Mouse (Mus musculus): Measurements from ENCODE around the gene Hras.
A peak's percentile ranks its signal among the peaks of the same experiment; 100 is the strongest.

Gene Hras

DNA sequence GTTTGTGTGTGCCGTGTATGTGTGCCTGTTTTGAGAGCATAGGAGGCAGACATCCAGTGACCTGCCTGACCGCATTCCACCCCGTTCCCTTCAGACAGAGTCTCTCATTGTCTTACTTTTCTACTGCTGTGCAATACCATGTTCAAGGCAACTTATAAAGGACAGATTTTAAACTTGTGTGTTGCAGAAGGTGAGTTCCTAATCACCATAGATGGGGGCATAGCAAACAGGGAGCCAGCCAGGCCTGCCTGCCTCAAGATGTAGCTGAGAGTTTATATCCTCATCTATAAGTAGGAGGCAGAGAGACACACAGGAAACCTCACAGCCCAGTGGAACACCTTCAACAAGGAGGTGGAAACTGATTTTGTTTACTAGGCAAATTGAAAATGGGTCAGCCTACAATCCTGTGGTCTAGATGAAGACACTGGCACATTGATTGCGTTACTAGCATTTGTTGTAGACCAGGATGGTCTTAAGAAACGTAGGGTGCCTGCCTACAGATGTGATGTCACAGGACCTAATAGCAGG is 20.4 kb downstream of the Hras start:
- DNase-seq = no peak

DNA sequence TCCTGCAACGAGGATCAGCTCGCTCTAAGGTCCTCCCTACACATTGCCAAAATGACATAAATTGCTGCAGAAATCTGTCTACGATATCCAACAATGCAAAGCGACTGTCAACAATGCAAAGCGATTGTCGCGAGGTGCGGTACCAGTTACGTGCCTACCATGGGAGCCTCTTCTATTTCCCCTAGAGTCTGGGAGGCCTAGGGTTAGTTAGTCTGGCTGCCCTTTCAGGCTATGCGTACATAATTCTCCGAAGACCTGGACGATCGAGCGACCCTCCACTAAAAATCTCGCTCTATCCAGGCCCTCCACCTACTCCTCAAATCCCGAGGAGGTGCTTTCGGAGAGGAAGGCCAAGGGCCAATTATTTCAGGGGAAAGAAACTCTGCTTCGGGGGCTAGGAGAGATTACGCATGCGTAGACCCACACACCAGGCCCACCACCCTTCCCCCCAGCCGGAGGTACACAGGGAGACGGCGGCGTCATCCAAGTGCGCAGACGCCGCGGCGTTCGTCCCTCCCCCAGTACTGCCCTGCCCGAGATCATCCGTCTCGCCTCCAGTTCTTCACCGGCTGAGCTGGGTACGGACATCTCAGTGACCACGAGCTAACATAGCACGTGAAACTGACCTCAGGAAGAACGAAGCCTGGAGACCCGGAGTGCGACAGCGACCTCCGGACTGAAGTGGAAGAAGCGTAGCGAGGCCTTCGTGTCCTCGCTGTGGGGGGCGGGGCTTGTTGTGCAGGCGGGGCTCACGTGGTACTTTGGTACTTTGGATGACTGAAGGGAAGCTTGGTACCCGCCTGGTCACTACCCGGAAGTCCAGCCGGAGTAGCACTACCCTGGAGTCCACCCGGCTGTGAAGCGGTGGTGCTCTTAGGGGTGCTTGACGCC is 21.4 kb downstream of the Hras start, which contains the start of gene Rnh1:
Gene Rnh1 (minus strand): TSS at position 742 of the 891 bp plus-strand sequence.
- DNase-seq = peak; percentile 92

- DNase-seq = no peak
Measured at GRCm38 (mm10) chr7:141169866-141170265, 23.9 kb downstream of the Hras start.

DNA sequence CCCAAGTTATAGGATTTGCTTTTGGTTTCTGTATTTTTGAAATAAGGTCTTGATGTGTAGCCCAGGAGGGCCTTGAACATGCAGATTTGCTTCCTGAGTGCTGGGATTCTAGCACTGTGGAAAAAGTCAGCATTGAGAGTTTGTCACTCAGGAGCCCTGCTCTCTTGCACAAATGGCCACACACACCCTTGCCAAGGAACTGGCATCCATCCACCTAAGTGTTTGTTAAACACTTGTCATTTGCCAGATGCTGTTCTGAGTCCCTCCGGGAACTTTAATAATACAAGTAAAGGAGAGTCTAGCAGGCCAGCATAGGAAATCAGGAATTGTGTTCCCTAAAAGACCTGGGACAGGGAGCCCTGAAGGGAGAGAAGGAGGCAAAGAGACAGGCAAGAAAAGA is 24.5 kb downstream of the Hras start:
- no peak for DNase-seq

DNA sequence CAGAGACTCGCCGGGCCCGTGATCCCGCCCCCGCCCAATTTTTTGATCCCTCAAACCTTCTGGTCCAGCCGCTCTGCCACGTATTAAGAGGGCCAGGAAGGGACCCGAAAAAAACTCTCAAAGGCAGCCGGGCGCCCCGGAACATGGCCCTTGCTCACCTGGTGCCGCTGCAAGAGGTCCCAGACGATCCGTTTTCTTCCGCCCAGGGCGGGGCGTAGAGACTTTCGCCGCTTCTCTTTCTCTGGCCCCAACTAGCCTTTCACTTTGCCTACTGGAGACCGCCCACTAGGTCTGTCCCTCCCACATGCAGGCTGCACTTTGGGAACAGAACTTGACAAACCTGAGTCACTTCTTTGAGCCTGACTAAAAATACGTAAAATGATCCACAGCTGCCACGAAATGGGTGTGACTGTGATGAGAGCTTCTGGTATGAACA is 25.3 kb downstream of the Hras start:
- DNase-seq = no peak

DNA sequence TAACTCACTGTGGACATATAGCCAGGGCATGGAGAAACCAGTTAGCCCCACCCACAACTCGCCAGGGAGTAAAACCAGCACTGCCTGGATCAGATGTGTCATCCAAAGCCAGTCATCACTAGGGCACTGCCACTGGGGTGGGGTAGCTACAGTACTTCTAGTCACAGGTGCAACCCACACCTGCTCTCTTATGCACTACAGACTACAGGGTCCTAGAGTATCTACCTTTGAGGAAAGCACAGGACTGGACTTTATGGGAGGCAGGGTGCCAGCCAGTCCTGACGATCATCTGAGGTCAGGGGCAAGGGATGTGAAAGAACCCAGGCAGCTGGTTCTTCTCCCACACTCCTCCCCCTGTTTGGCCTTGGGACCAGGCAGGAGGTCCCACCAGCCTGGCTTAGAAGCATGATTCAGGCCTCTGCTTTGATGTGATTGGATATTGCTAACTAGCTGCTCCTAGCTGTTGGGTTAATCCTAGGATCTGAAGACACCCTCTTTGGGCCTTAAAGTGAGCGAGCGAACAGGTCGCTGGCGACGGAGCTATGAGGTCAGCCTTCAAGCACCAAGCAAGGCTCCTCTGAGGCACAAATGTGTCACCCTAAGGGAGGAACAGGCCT is 25.8 kb downstream of the Hras start:
- DNase-seq = no peak

- DNase-seq = no peak
Measured at GRCm38 (mm10) chr7:141164850-141165249, 29.0 kb downstream of the Hras start.

DNA sequence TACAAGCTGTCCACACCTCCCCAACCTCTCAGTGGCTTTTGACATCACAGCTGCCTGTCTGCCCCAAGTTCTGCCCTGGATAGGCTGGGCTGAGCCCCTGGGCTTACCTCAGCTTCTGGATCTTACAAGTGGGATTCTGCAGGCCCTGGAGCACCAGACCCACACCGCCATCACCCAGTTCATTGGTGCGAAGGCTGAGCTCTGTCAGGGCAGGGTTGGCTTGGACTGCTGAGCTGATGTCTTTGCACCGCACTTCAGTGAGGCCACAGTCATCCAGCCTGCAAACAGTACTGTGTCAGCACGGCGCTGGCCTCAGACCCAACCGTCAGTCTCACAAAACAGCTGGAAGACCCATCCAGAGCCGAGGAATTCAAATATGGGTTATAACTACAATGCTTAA is 29.4 kb downstream of the Hras start:
- DNase-seq = no peak

- DNase-seq = no peak
Measured at GRCm38 (mm10) chr7:141155362-141155761, 38.4 kb downstream of the Hras start.

DNA sequence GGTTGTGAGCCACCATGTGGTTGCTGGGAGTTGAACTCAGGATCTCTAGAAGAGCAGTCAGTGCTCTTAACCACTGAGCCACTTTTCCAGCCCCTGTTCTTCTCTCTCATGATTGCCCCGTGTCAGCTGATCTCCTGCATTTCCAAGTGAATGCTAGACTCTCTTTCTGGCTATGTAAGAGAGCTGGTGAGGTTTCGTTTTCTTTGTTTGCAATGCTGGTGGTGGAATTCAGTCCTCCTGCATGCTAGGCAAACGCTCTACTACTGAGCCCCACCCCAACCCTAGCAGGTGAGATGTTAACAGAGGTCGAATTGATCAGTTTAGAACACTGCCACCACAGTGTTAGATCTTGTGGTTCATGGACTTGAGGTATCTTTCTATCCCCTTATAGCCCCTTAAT is 45.2 kb downstream of the Hras start:
- DNase-seq = no peak

DNA sequence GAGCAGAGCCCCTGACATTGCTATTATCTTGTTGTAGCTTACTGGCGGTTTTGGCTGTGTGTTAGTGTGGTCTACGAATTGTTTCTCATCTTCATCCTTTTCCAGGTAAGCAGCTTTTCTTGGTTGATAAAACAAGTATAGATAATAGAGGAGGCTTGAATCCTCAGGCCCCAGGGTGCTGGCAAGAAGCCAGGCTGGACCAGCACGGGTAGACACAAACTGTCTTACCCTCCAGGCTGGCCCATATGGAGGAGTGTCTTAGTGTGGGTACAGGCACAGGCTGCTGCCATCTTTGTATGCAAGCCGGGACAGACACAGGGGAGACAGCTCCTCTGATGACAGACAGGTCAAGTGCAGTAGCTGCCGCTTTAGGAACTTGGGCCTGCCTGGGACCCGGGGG is 46.8 kb downstream of the Hras start:
- peak; percentile 59 for DNase-seq

GRCm38 (mm10) chr7:141146043-141146595 is 47.7 kb downstream of the Hras start:
- DNase-seq = no peak

GRCm38 (mm10) chr7:141145403-141145802 is 48.4 kb downstream of the Hras start:
- DNase-seq = peak; percentile 71

GRCm38 (mm10) chr7:141144650-141145049 is 49.2 kb downstream of the Hras start:
- DNase-seq = no peak

GRCm38 (mm10) chr7:141143861-141144260 is 49.9 kb downstream of the Hras start:
- no peak for DNase-seq

DNA sequence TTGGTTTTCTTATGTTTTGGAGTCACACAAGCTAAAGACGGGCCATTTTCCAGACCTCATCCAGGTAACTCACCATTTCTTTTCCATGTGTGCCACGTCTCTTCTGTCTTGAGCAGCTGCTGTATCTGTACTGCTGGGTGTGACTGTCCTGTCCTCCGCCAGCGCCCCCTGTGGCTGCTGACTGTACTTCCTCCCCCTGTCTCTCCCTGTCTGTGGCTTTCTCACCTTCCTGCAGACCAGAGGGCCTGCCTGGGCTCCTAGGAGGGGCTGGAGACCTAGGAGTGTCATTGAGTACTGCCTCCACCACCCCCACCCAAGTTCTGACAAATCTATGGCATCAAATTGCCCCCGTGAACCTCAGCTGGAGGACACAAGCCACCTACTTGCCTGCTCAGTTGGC is 50.7 kb downstream of the Hras start:
- DNase-seq = no peak

DNA sequence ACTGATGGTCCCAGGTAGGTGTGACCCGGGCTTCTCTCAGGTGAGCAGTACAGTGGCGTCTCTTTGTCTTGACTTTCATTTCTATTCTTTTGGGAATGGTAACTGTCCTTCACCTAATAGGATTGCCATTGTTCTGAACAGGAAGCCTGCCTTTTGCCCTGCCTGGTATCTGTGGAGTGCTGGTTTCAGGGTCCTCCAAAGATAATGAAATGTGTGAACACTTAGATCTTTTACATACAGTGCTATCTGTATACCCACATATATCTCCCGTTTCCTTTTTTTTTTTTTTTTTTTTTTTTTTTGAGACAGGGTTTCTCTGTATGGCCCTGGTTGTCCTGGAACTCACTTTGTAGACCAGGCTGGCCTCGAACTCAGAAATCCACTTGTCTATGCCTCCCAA is 52.5 kb downstream of the Hras start:
- no peak for DNase-seq

All from cerebellum, adult 9-10 months (tissue).